Mouse (Mus musculus): Measurements from ENCODE around the gene Runx1.

GRCm38 (mm10) chr16:92710161-92710560, 115.8 kb downstream of the Runx1 start:
- TF ChIP-seq POLR2A (IDR thresholded peaks at IDR 0.05; ENCODE audit: insufficient read depth, low read length) (no peak), CTCF (IDR thresholded peaks at IDR 0.05; ENCODE audit: low read depth, low read length) (no peak), EP300 (IDR thresholded peaks at IDR 0.05; ENCODE audit: insufficient read depth, low read depth, low read length) (no peak)
